Mouse (Mus musculus): ENCODE data around the gene Klk1. TPM values are rescaled to one million over a fixed set of nuclear protein-coding genes. Genes with fewer than 3 reads are reported as not detected.

Gene Klk1
- polyA plus RNA-seq, 1 experiment = not detected

DNA sequence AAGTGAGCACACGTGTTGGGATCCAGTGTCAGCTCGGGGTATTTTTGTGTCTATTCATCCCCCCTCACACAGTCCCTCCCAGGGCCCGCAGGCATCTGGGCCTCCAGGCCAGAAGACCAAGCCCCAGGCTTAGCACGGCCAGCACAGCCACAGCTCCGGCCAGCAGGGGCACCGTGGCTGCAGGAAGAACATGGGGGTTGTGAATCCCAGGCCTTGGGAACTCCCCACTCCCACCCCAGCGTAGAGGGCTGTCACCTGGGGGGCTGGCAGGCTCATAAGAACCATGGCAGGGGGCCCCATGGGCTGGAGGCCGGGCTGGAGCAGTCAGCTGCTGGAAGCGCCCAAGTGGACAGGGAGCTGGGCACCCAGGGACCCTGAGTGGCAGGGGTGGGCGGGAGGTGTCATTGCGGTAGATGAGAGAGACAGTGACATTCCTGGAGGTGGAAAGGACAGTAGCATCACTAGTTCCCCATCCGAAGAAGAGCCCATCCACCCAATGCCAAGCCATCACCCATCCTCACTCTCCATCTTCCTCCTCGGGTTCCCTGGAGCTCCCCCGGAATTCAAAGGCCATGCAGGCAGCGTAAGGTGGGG, 28.0 kb downstream of the Klk1 start:
- TF ChIP-seq GATA1 (IDR thresholded peaks at IDR 0.05; ENCODE audit: low read length) = no peak

DNA sequence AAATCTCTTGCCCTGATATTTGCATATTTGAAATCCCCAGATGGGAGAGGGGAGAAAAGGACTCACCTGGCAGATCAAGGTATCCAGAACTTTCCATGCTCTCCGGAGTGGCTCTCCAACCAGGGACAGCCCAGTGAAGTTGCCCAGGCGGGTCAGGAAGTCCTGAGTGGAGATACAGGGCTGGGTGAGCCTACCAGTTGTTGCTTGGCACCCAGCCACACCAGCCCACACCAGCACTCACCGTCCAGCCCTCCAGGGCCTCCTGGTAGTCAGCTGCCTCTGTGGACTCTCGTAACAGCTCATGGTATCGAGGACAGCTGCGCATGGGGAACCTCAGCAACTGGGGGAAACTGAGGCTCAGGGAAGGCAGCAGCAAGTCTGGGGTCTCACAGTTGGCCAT, 29.8 kb downstream of the Klk1 start:
- TF ChIP-seq GATA1 (IDR thresholded peaks at IDR 0.05; ENCODE audit: low read length) = no peak

DNA sequence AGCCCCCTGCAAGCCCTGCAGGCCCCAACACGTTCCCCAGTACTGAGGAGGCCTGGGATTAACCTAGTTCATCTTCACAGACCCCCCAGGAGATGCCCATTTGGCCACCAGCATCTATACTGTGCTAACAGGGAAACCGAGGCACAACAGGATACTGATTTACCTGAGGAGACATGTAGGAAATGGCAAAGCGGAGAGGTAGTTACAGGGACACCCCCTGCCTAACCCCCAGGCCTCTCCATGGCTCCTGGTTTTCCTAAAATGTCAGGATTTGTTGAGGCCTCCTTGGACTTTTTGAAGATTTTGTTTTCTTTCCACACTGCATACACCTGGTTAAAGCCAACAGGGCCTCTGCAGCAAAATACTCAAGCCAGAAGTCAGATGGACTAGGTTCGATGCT, 32.1 kb downstream of the Klk1 start, which contains the start of gene Acp4:
TSS of gene Acp4 (minus strand) at position 101 of the 400 bp plus-strand sequence.
- no peak for TF ChIP-seq GATA1 (IDR thresholded peaks at IDR 0.05; ENCODE audit: low read length)

DNA sequence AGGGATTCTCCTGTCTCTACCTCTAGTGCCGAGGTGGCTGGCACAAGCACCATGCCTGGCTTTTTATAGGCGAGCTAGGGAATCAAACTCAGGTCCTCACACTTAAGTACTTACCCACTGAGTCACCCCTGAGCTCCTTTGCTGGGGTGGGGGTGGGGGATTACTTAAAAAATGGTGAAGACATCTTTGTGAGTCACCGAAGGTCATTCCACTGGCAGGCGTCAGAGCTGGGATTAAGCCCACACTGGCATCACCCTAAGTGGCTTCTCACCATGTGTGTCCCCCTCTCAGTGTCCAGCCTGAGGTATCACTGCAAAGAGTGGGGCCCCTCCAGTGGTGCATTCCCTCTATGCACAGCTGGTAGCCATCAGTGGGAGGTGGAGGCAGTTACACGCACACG, 35.2 kb downstream of the Klk1 start:
- TF ChIP-seq GATA1 (IDR thresholded peaks at IDR 0.05; ENCODE audit: low read length) = no peak

DNA sequence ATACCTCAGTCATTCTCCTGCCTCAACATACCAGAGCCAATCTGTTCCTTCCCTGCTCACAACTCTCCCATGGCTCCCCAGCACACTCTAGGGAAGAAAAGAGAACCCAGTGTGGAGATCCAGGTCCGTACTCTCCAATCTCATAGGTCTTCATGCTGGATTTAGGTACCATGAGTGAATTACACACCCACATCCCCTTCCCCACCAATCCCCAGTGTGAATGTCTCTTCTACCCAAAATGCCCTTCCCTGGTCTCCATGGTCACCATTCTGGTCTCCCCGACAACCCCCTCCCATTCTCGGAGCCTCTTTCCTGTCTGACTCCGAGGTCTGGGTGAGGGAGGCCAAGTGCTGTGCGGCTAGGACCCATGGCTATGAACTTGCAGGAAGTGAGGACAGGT, 36.0 kb downstream of the Klk1 start, which contains the start of gene Gm15517:
TSS of gene Gm15517 (plus strand) at position 301 of the 400 bp plus-strand sequence.
- TF ChIP-seq GATA1 (IDR thresholded peaks at IDR 0.05; ENCODE audit: low read length) = no peak

DNA sequence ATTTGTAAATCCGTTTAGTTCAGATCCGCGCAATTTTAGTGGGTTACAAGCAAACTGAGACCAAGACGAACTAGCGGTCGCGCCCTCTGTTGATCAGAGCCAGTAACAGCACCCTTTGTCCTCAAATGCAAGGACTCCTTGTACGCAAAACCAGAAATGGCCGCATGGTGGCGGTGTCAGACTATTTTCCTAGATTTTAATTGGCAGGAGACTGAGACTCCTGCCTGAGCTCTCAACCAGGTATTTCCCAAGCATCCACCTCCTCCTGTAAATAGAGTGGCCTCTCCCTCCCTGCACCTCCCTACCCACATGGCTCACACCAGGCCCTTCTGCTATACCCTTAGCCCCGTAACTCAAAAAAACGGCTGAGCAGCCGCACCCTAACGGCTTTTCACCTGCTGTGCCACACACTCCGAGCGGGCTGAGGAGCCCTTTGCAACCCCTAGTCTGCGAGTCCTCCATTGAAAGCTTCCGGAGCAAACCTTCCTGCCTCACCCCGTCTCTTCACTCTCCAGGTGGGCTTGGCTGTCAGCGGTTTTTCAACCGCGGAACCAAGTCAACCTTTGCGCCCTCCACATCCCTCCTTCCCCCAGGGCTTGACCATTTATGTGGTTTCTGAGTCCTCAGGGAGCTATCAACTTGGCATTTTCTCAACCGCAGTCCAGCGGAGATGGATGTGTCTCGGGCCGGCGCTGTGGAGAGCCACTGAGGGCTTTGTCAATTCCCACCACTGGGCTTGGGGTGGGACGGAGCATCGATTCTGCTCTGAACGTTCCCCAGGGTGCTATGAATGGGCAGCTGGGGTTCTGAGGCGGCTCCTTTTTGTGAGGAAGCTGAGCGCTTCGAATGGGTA, 37.9 kb downstream of the Klk1 start:
- no peak for TF ChIP-seq GATA1 (IDR thresholded peaks at IDR 0.05; ENCODE audit: low read length)

DNA sequence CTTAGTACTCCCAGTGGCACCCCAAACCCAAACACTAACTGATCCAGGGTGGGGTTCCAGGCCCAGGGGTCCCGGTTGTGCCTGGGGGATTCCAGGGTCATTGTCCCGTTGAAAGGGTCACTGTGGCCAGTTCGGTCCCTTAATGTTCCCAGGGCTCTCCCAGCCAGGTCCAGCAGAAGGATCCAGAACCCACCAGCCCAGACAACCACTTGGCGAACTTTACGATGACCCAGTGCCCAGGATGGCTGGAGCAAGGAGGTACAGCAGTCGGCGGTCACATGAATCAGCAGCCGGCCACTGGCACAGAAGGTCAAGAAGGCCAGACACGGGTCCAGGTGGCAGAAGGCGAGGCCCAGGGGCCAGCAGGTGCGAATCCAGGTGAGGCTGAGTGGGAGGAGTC, 43.0 kb downstream of the Klk1 start:
- TF ChIP-seq GATA1 (IDR thresholded peaks at IDR 0.05; ENCODE audit: low read length) = no peak

DNA sequence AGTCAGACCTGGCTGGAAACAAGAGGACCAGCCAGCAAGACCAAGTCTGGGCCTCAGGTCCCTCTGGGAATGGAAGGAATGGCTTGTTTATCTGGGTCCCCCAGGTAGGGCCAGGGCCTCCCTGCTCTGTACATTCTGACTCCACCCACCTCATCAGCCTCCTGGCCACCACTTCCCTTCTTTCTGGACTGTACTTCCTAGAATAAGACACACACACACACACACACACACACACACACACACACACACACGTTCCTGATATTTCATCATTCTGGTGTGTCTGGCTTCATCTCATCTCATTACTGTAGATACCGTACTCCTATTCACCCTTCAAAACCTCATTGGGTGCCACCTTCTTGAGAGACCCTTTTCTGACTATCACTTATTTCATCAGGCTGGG, 44.2 kb downstream of the Klk1 start:
- no peak for TF ChIP-seq GATA1 (IDR thresholded peaks at IDR 0.05; ENCODE audit: low read length)

DNA sequence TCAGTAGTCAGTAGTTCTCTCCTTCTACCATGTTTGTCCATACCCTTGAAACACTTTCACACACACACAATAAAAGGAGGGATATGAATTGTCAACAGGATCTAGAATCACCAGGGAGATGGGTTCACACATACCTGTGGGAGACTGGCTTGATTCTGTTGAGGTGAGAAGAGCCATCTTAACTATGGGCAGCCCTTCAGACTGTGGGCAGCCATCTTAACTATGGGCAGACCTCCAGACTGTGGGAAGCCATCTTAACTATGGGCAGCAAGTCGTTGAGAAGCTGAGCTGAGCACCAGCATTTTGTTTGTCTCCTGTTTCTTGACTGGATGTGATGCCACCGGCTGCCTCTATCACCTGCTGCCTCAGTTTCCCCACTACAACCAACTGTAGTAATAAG, 46.1 kb downstream of the Klk1 start:
- TF ChIP-seq GATA1 (IDR thresholded peaks at IDR 0.05; ENCODE audit: low read length) = no peak

DNA sequence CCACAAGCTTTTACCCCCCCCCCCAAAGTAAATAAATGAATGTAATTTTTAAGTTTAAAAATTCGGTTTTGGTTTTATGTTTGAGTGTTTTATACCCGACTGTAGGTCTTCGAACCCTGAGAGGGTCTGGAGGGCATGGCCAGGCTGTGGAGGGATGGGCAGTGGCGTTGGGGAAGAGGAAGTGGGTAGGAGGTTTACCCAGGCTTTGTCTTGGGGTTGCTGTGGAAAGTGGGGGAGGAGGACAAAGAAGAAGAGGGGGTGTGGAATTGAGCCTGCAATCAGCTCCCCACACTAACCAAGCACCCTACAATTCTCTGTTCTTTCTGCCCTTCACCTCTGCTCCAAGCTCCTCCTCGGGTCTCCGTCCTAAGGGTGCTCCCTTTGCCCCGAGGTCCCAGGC, 47.4 kb downstream of the Klk1 start:
- no peak for TF ChIP-seq GATA1 (IDR thresholded peaks at IDR 0.05; ENCODE audit: low read length)

DNA sequence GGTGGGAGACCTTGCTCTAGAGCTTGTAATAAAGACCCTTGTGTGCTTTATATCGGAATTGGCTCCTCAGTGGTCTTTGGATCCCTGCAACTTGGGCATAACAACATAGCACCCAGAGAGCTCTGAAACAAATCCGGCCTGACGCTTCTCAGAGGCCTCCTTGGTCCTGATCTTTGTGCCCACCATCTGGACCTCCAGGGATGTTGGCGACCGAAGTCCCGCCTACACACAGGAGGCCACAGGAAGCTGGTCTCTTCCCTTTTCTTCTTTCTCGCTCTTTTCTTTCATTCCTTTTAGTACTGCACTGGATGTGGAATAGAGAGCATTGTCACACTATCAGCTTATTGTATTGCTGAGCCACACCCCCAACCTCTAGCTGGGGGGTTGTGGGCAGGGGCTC, 48.3 kb downstream of the Klk1 start:
- TF ChIP-seq GATA1 (IDR thresholded peaks at IDR 0.05; ENCODE audit: low read length) = no peak

DNA sequence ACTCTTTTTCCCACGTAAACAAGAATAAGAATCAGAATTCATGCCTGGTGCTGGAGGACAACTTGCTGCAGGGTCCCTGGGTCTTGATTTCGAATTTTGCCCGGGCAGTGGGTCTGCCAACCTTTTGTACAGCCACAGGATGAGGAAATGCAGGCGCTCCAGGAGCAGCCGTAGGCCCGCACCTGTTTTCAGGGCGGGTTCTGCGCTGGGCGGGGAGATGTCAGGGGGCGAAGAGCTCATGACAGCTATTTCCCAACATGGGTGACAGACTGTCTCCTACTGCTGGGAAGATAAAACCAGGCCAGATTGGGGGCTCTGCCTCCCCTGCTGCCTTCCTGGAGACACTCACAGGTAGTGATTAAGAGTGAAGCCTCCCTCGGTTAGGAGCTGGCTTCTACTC, 48.9 kb downstream of the Klk1 start:
- TF ChIP-seq GATA1 (IDR thresholded peaks at IDR 0.05; ENCODE audit: low read length) = no peak

DNA sequence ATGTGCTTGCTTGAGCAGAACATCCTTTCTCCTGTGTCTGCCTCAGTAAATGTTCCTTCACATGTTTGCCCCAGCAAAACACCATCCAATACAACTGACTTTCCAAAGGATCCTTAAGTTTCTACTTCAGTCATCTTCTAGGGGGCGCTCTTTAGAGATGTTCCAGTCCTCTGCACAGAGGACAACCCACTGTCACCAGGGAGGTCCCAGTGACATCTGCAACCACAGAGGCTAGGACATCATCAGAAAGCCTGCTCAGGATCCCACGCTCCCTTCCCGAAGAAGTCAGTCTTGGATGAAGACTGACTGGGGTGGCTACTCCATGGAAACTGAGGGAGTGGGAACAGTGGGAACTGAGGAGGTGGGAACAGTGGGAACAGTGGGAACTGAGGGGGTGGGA, 50.4 kb downstream of the Klk1 start:
- TF ChIP-seq GATA1 (IDR thresholded peaks at IDR 0.05; ENCODE audit: low read length) = no peak

DNA sequence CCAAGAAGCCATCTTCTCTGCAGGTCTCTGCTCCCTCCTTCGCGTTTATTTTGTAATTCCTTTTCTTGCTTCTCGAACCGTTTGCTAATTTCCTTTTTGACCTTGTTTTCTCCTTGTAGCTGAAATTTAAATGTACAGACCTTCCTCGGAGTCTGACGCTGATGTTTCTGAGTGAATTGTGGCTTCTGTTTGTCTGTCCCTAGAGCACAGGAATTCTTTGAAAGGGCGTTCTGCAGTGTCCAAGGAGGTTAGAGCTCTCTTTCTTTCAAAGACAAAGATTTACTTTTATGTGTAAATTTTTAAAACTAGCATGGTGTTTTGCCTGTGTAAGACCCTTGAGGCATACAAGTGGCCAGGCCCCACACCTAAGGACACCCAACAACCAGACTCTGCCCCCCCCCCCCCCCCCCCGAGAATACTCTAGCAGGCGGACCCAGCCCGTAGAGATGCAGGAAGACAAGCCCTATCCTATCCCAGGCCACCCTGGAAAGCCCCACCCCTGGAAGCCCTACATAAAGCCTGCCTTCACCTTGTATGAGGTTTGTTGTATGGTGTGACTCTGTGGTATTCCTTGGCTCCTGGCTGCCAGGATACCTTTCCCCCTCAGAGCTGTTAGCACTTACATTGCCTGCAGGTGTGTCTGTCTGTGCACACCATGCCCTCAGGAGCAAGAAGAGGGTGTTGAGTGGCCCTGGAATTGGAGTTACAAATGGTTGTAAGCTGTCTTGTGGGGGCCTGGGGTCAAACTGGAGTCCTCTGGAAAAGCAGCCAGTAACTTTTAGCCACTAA, 51.5 kb downstream of the Klk1 start:
- TF ChIP-seq GATA1 (IDR thresholded peaks at IDR 0.05; ENCODE audit: low read length) = no peak

DNA sequence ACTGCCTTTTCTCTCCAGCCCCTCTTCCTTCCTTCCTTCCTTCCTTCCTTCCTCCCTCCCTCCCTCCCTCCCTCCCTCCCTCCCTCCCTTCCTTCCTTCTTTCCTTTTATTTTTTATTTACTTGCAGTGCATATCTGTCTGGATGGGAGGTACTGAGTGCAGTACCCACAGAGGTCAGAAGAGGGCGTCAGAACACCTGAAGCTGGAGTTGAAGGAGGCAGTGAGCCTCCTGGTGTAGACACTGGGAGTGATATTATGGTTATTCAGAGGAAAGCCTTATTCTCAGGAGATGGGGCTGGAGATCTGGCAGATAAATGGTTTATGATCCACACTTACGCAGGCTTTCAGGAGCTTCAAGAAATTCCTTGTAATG, 52.1 kb downstream of the Klk1 start:
- TF ChIP-seq GATA1 (IDR thresholded peaks at IDR 0.05; ENCODE audit: low read length) = no peak

Other genes starting within 250 kb of the Klk1 start
- gene Klk1b9, start 249.3 kb upstream of the Klk1 start, polyA plus RNA-seq (2012) = not detected in 2 replicates
- not detected in 2 replicates for gene Klk1b11, start 229.5 kb upstream of the Klk1 start, polyA plus RNA-seq (2012)
- gene Klk1b26, start 213.2 kb upstream of the Klk1 start, polyA plus RNA-seq (2012) = not detected in 2 replicates
- not detected in 2 replicates for gene Klk1b27, start 173.1 kb upstream of the Klk1 start, polyA plus RNA-seq (2012)
- gene Klk1b21, start 123.0 kb upstream of the Klk1 start, polyA plus RNA-seq (2012) = not detected in 2 replicates
- not detected in 2 replicates for gene Klk1b22, start 112.7 kb upstream of the Klk1 start, polyA plus RNA-seq (2012)
- gene Klk1b16, start 88.6 kb upstream of the Klk1 start, polyA plus RNA-seq (2012) = not detected in 2 replicates
- gene Klk1b24, start 37.1 kb upstream of the Klk1 start, polyA plus RNA-seq (2012) = not detected in 2 replicates
- not detected in 2 replicates for gene Klk1b3, start 27.2 kb upstream of the Klk1 start, polyA plus RNA-seq (2012)
- not detected in 2 replicates for gene Klk1b4, start 17.9 kb upstream of the Klk1 start, polyA plus RNA-seq (2012)
- not detected in 2 replicates for gene Klk1b5, start 9.4 kb upstream of the Klk1 start, polyA plus RNA-seq (2012)
- not detected in 2 replicates for gene Gm36864, start 10.8 kb downstream of the Klk1 start, polyA plus RNA-seq (2012)
- 0.13 and 0.17 TPM in 2 replicates for gene 1700028J19Rik, start 21.3 kb downstream of the Klk1 start, polyA plus RNA-seq (2012)
- 379 and 401 TPM in 2 replicates for gene 2410002F23Rik, start 21.4 kb downstream of the Klk1 start, polyA plus RNA-seq (2012)
- not detected in 2 replicates for gene Acp4, start 32.0 kb downstream of the Klk1 start, polyA plus RNA-seq (2012)
- gene Gm15517, start 36.1 kb downstream of the Klk1 start, polyA plus RNA-seq (2012) = not detected in 2 replicates
- 2.8 and 3.2 TPM in 2 replicates for gene Clec11a, start 81.5 kb downstream of the Klk1 start, polyA plus RNA-seq (2012)
- gene Shank1, start 84.9 kb downstream of the Klk1 start, polyA plus RNA-seq (2012) = 1.6 and 1.8 TPM in 2 replicates
- gene Syt3, start 158.7 kb downstream of the Klk1 start, polyA plus RNA-seq (2012) = not detected in 2 replicates
- 0.64 and 0.79 TPM in 2 replicates for gene 1700008O03Rik, start 160.5 kb downstream of the Klk1 start, polyA plus RNA-seq (2012)
- gene Lrrc4b, start 203.7 kb downstream of the Klk1 start, polyA plus RNA-seq (2012) = not detected in 2 replicates
- gene Aspdh, start 240.0 kb downstream of the Klk1 start, polyA plus RNA-seq (2012) = not detected in 2 replicates
- 125 and 164 TPM in 2 replicates for gene Josd2, start 242.6 kb downstream of the Klk1 start, polyA plus RNA-seq (2012)